Mouse (Mus musculus): ENCODE results near the gene Enox1. TPM values are rescaled to one million over a fixed set of nuclear protein-coding genes. Genes with fewer than 3 reads are reported as not detected.
A peak's percentile ranks its signal among the peaks of the same experiment; 100 is the strongest.

Enox1 gene
- total and polyA plus RNA-seq, 2 experiments from 2014 or later, result 29.1 to 42.7 TPM

GRCm38 (mm10) chr14:77577481-77578251 is 421.1 kb downstream of the Enox1 start:
- ATAC-seq, result no peak
- no peak overlapping the region for H3K9ac ChIP-seq (replicated peaks; ENCODE audit: low read length)
- H3K36me3 ChIP-seq (ENCODE audit: insufficient read depth, low read length), result no peaks in the 10 kb centered on the region
- H3K27ac ChIP-seq, result no peak overlapping the region
- WGBS, result 69% methylated on average over 18 of the region's 18 CpGs
- H3K9me3 ChIP-seq (ENCODE audit: low read length), result no peaks in the 10 kb centered on the region
- H3K4me3 ChIP-seq (ENCODE audit: low read length), result no peak overlapping the region
- no peaks in the 10 kb centered on the region for H3K27me3 ChIP-seq (ENCODE audit: insufficient read depth, low read length)
- no peak overlapping the region for H3K4me2 ChIP-seq (ENCODE audit: low read depth, low read length)
- no peak for TF ChIP-seq CTCF (IDR thresholded peaks at IDR 0.05; ENCODE audit: low read depth)
- no peak for DNase-seq (ENCODE audit: low spot score)
- H3K4me1 ChIP-seq (ENCODE audit: insufficient read depth, low read length), result no peaks in the 10 kb centered on the region

DNA sequence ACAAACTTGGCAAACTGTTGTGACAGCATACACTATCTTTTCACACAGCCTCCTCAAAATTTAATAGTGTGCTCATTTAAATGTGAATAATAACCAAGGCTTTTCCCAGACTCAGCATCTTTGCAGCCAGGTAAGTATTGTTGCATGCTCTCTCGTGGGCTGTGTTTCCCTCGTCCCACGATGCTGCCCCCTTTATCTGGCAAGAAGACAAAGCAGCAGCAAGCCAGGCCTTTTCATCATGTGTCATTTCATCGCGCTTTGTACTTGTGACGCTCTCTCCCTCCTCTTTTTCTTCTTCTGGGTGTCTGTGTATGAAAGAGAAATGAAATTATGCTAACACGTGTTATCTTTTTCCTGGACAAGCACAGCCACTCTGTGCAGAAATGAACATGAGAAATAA is 421.8 kb downstream of the Enox1 start:
- no peak overlapping the region for H3K4me3 ChIP-seq (ENCODE audit: low read length)
- no peak overlapping the region for H3K27ac ChIP-seq
- H3K4me2 ChIP-seq (ENCODE audit: low read depth, low read length), result no peak overlapping the region
- WGBS, result 38% methylated on average over 7 of the region's 7 CpGs
- no peaks in the 10 kb centered on the region for H3K36me3 ChIP-seq (ENCODE audit: insufficient read depth, low read length)
- no peaks in the 10 kb centered on the region for H3K27me3 ChIP-seq (ENCODE audit: insufficient read depth, low read length)
- no peak for TF ChIP-seq CTCF (IDR thresholded peaks at IDR 0.05; ENCODE audit: low read depth)
- DNase-seq (ENCODE audit: low spot score), result peak; percentile 31
- no peaks in the 10 kb centered on the region for H3K9me3 ChIP-seq (ENCODE audit: low read length)
- H3K9ac ChIP-seq (replicated peaks; ENCODE audit: low read length), result no peak overlapping the region
- H3K4me1 ChIP-seq (ENCODE audit: insufficient read depth, low read length), result no peaks in the 10 kb centered on the region
- no peak for ATAC-seq

DNA sequence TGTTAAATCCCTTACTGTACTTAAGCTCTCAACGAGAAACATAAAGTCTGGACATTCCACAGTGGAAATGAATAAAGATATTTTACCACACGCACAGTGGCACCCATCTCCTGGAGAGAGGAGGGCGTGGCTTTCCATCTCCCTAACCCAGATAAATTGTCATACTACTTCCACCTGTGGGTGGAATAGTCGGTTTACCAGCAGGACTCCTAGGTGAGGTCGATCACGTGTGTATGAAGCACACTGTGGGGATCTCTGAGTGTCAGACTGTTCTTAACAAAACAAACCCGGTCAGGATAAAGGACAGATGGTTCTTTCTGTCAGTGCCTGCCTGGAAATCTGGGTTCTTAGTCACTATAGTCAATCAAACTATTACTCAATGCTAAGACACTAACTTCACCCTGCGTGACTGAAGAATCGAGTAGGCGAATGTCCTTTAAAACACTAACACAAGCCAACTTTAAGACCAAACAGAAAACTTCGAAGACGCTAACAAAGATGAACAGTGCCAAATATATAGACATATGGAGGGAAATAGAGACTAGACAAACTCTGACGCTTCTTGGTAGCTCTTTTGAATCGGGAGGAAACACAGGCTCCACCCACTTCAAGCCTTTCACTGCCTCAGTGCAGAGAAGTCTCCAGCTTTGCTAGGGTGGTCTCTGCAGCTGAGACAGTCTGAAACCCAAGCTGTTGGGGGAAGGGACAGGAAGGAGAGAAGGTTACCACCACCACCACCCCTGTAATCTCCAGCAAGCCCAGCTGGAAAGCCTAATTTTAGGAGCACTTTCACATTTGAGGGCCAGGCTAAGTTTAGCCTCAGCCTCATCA is 423.8 kb downstream of the Enox1 start:
- Histone ChIP-seq H3K4me3 (ENCODE audit: low read length) (no peak overlapping the region), H3K27ac (no peak overlapping the region), H3K36me3 (ENCODE audit: insufficient read depth, low read length) (no peaks in the 10 kb centered on the region), H3K4me2 (ENCODE audit: low read depth, low read length) (no peak overlapping the region), H3K9me3 (ENCODE audit: low read length) (no peaks in the 10 kb centered on the region), H3K9ac (replicated peaks; ENCODE audit: low read length) (no peak overlapping the region), H3K4me1 (ENCODE audit: insufficient read depth, low read length) (no peaks in the 10 kb centered on the region), H3K27me3 (ENCODE audit: insufficient read depth, low read length) (no peaks in the 10 kb centered on the region)
- ATAC-seq, result no peak
- no peak for DNase-seq (ENCODE audit: low spot score)
- TF ChIP-seq CTCF (IDR thresholded peaks at IDR 0.05; ENCODE audit: low read depth), result no peak
- 68% methylated on average over 14 of the region's 14 CpGs for WGBS

GRCm38 (mm10) chr14:77580937-77581270 is 424.3 kb downstream of the Enox1 start:
- 64% methylated on average over 5 of the region's 5 CpGs for WGBS

DNA sequence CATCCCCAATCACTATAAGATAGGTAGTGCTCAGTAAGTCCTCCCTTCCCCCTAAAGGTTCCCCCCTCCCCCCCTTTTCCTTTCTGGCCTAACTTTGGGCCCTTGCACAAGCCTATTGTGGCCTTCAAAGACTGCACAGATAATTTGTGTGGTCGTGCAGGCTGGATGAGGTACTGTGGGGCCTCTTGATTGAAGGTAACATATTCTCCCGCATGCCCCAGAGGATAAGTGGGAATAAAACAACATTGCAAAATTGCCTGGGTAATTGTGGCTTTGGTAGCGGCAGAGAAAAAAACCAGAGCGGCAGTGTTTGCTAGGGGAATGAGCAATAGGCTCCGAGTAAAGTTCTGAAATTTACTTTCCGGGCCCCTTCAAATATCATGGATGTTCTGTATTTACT is 425.1 kb downstream of the Enox1 start:
- H3K4me2 ChIP-seq (ENCODE audit: low read depth, low read length), result no peak overlapping the region
- no peak overlapping the region for H3K9ac ChIP-seq (replicated peaks; ENCODE audit: low read length)
- TF ChIP-seq CTCF (IDR thresholded peaks at IDR 0.05; ENCODE audit: low read depth), result no peak
- no peaks in the 10 kb centered on the region for H3K27me3 ChIP-seq (ENCODE audit: insufficient read depth, low read length)
- no peak overlapping the region for H3K27ac ChIP-seq
- H3K9me3 ChIP-seq (ENCODE audit: low read length), result no peaks in the 10 kb centered on the region
- DNase-seq (ENCODE audit: low spot score) (no peak), ATAC-seq (no peak)
- 68% methylated on average over 6 of the region's 6 CpGs for WGBS
- H3K4me3 ChIP-seq (ENCODE audit: low read length), result no peak overlapping the region
- no peaks in the 10 kb centered on the region for H3K36me3 ChIP-seq (ENCODE audit: insufficient read depth, low read length)
- no peaks in the 10 kb centered on the region for H3K4me1 ChIP-seq (ENCODE audit: insufficient read depth, low read length)

More at GRCm38 (mm10) chr14:77580937-77581270, 424.3 kb downstream of the Enox1 start:
- H3K9me3 ChIP-seq (ENCODE audit: low read length), result no peaks in the 10 kb centered on the region
- H3K27me3 ChIP-seq (ENCODE audit: insufficient read depth, low read length), result no peaks in the 10 kb centered on the region
- no peaks in the 10 kb centered on the region for H3K4me1 ChIP-seq (ENCODE audit: insufficient read depth, low read length)
- no peak for TF ChIP-seq CTCF (IDR thresholded peaks at IDR 0.05; ENCODE audit: low read depth)
- H3K9ac ChIP-seq (replicated peaks; ENCODE audit: low read length), result no peak overlapping the region
- DNase-seq (ENCODE audit: low spot score), result no peak
- H3K4me2 ChIP-seq (ENCODE audit: low read depth, low read length), result no peak overlapping the region
- H3K4me3 ChIP-seq (ENCODE audit: low read length), result no peak overlapping the region
- H3K36me3 ChIP-seq (ENCODE audit: insufficient read depth, low read length), result no peaks in the 10 kb centered on the region
- H3K27ac ChIP-seq, result no peak overlapping the region
- ATAC-seq, result no peak

DNA sequence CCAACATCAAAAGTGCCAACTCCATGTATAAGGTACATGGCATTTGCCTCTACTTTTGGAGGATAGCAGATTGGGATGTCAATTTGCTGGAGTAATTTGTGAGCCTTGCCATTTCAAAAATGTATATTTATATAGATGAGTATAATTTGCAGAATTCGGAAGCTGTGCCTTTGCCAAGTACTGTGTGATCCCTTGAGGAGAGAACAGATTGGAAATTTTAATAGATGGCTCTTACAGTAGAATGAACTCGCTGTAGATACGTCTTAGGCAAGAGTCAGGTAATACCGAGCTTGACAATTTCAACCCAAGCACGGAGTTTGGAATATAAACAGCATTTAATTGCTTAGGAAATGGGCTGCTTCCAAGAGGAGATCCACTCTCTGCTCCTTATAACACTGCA is 427.9 kb downstream of the Enox1 start:
- ATAC-seq (no peak), DNase-seq (ENCODE audit: low spot score) (no peak)
- 64% methylated on average over 5 of the region's 5 CpGs for WGBS

More for the DNA sequence above, 427.9 kb downstream of the Enox1 start:
- H3K4me3 ChIP-seq (ENCODE audit: low read length), result no peak overlapping the region
- TF ChIP-seq CTCF (IDR thresholded peaks at IDR 0.05; ENCODE audit: low read depth), result no peak
- H3K9ac ChIP-seq (replicated peaks; ENCODE audit: low read length), result no peak overlapping the region
- H3K4me2 ChIP-seq (ENCODE audit: low read depth, low read length), result no peak overlapping the region
- H3K9me3 ChIP-seq (ENCODE audit: low read length), result no peaks in the 10 kb centered on the region
- H3K36me3 ChIP-seq (ENCODE audit: insufficient read depth, low read length), result no peaks in the 10 kb centered on the region
- no peaks in the 10 kb centered on the region for H3K27me3 ChIP-seq (ENCODE audit: insufficient read depth, low read length)
- no peaks in the 10 kb centered on the region for H3K4me1 ChIP-seq (ENCODE audit: insufficient read depth, low read length)
- no peak overlapping the region for H3K27ac ChIP-seq

All from hindbrain, postnatal 0 days (tissue).